Mouse (Mus musculus): ENCODE measurements around the gene Alppl2.

Gene Alppl2

GRCm38 (mm10) chr1:87089828-87090227 is at the start of gene Alppl2:
TSS of gene Alppl2 (minus strand) at chr1:87089928.
- no peak for DNase-seq (ENCODE audit: extremely low read depth, low read depth)

GRCm38 (mm10) chr1:87131803-87132202 is 42.1 kb upstream of the Alppl2 start:
- no peak for DNase-seq (ENCODE audit: extremely low read depth, low read depth)

GRCm38 (mm10) chr1:87127206-87128030 is 37.7 kb upstream of the Alppl2 start:
- DNase-seq (ENCODE audit: extremely low read depth, low read depth): no peak

- DNase-seq (ENCODE audit: extremely low read depth, low read depth): no peak
Observed at GRCm38 (mm10) chr1:87124673-87125072, 34.9 kb upstream of the Alppl2 start, which contains the start of gene Akp3. TSS of gene Akp3 (plus strand) at chr1:87124973.

GRCm38 (mm10) chr1:87114784-87115183 is 25.1 kb upstream of the Alppl2 start:
- DNase-seq (ENCODE audit: extremely low read depth, low read depth): no peak

GRCm38 (mm10) chr1:87111719-87112354 is 22.1 kb upstream of the Alppl2 start:
- DNase-seq (ENCODE audit: extremely low read depth, low read depth): peak; percentile 29

- DNase-seq (ENCODE audit: extremely low read depth, low read depth): no peak
Observed at GRCm38 (mm10) chr1:87108564-87108963, 18.8 kb upstream of the Alppl2 start.

GRCm38 (mm10) chr1:87106536-87106935 is 16.8 kb upstream of the Alppl2 start:
- DNase-seq (ENCODE audit: extremely low read depth, low read depth): no peak

- no peak for DNase-seq (ENCODE audit: extremely low read depth, low read depth)
Observed at GRCm38 (mm10) chr1:87103936-87104335, 14.2 kb upstream of the Alppl2 start.

GRCm38 (mm10) chr1:87102114-87102513 is 12.4 kb upstream of the Alppl2 start:
- no peak for DNase-seq (ENCODE audit: extremely low read depth, low read depth)

GRCm38 (mm10) chr1:87101411-87101810 is 11.7 kb upstream of the Alppl2 start, which contains the start of gene Alpi:
TSS of gene Alpi (minus strand) at chr1:87101606.
- no peak for DNase-seq (ENCODE audit: extremely low read depth, low read depth)

GRCm38 (mm10) chr1:87098358-87098975 is 8.7 kb upstream of the Alppl2 start:
- peak; percentile 27 for DNase-seq (ENCODE audit: extremely low read depth, low read depth)

- no peak for DNase-seq (ENCODE audit: extremely low read depth, low read depth)
Observed at GRCm38 (mm10) chr1:87095642-87096041, 5.9 kb upstream of the Alppl2 start.

- DNase-seq (ENCODE audit: extremely low read depth, low read depth): no peak
Observed at GRCm38 (mm10) chr1:87089251-87089650, 477 bp downstream of the Alppl2 start.

GRCm38 (mm10) chr1:87086964-87087363 is 2.8 kb downstream of the Alppl2 start:
- no peak for DNase-seq (ENCODE audit: extremely low read depth, low read depth)

GRCm38 (mm10) chr1:87086196-87086595 is 3.5 kb downstream of the Alppl2 start:
- no peak for DNase-seq (ENCODE audit: extremely low read depth, low read depth)

GRCm38 (mm10) chr1:87073776-87074175 is 16.0 kb downstream of the Alppl2 start:
- DNase-seq (ENCODE audit: extremely low read depth, low read depth): no peak

GRCm38 (mm10) chr1:87070720-87071119 is 19.0 kb downstream of the Alppl2 start:
- no peak for DNase-seq (ENCODE audit: extremely low read depth, low read depth)

- DNase-seq (ENCODE audit: extremely low read depth, low read depth): no peak
Observed at GRCm38 (mm10) chr1:87060913-87061312, 28.8 kb downstream of the Alppl2 start.

GRCm38 (mm10) chr1:87059042-87059665 is 30.6 kb downstream of the Alppl2 start:
- DNase-seq (ENCODE audit: extremely low read depth, low read depth): peak; percentile 68

- DNase-seq (ENCODE audit: extremely low read depth, low read depth): no peak
Observed at GRCm38 (mm10) chr1:87057075-87057474, 32.7 kb downstream of the Alppl2 start.

- no peak for DNase-seq (ENCODE audit: extremely low read depth, low read depth)
Observed at GRCm38 (mm10) chr1:87051369-87051768, 38.4 kb downstream of the Alppl2 start.

All from MEL-GATA-1-ER (cell line).